Mouse (Mus musculus) limb, embryonic 14.5 days (tissue): ENCODE data around the gene Dmac2. TPM values are rescaled to one million over a fixed set of nuclear protein-coding genes. Genes with fewer than 3 reads are reported as not detected.

Source experiments
- ATAC-seq: fragments of 200-750 bp; cut with Nextera tagmentation; 2 replicates; pipeline ENCODE4 v1.8.0; 2017; ENCODE audit warnings: low read depth, moderate number of reproducible peaks, moderate TSS enrichment; ENCODE audit not compliant: low FRiP score
- DNase-seq: peaks from one replicate; pipeline ENCODE4 v3.0.0-alpha.2; 2015; ENCODE audit warnings: low spot score
- H3K27ac ChIP-seq: fragments of 300-500 bp; sonication (generic); replicated peaks from 2 replicates; pipeline ENCODE4 v1.5.1; 2014; ENCODE audit warnings: low read depth, mild to moderate bottlenecking, low read length, moderate library complexity, mixed read lengths
- H3K27me3 ChIP-seq: fragments of 300-500 bp; sonication (generic); 2 replicates; pipeline ENCODE4 v1.6.1; 2014; ENCODE audit warnings: low read length, mixed read lengths; ENCODE audit not compliant: control insufficient read depth, insufficient read depth
- H3K36me3 ChIP-seq: fragments of 300-500 bp; sonication (generic); 2 replicates; pipeline ENCODE4 v1.6.1; 2014; ENCODE audit warnings: mild to moderate bottlenecking, low read length, moderate library complexity, mixed read lengths; ENCODE audit not compliant: control insufficient read depth, insufficient read depth
- H3K4me1 ChIP-seq: fragments of 300-500 bp; sonication (generic); 2 replicates; pipeline ENCODE4 v1.6.1; 2014; ENCODE audit warnings: antibody characterized with exemption, low read length, mixed read lengths; ENCODE audit not compliant: control insufficient read depth, insufficient read depth
- H3K4me2 ChIP-seq: fragments of 300-500 bp; sonication (generic); replicated peaks from 2 replicates; pipeline ENCODE4 v1.6.1; 2014; ENCODE audit warnings: low read depth, mild to moderate bottlenecking, low read length, moderate library complexity; ENCODE audit not compliant: severe bottlenecking
- H3K4me3 ChIP-seq: fragments of 300-500 bp; sonication (generic); replicated peaks from 2 replicates; pipeline ENCODE4 v1.5.1; 2014; ENCODE audit warnings: low read length
- H3K9ac ChIP-seq: fragments of 300-500 bp; sonication (generic); 2 replicates; pipeline ENCODE4 v1.6.1; 2014; ENCODE audit warnings: mild to moderate bottlenecking, low read depth, low read length, moderate library complexity; ENCODE audit not compliant: severe bottlenecking
- H3K9me3 ChIP-seq: fragments of 300-500 bp; sonication (generic); 2 replicates; pipeline ENCODE4 v1.6.1; 2016; ENCODE audit warnings: low read length; ENCODE audit not compliant: control insufficient read depth
- POLR2A ChIP-seq: fragments of 200-500 bp; IDR thresholded peaks from 2 replicates; pipeline ENCODE4 v1.8.0; 2012; ENCODE audit warnings: inconsistent platforms, mild to moderate bottlenecking, moderate library complexity, borderline replicate concordance; ENCODE audit not compliant: insufficient read depth, insufficient read length; ENCODE audit errors: extremely low read depth
- WGBS: fragments of 180-500 bp; shearing (Covaris S2); extraction: QIAGEN DNeasy Blood & Tissue Kit; methylation state at CpG from one replicate; pipeline ENCODE4 v1.1.7; 2014; 5-methylcytosine and 5-hydroxymethylcytosine counted together
- polyA plus RNA-seq, 2 experiments: library from polyadenylated mRNA; depleted of rRNA in 1 of 2; stranded (reverse) in 1 of 2; unstranded in 1 of 2; fragments of >200 nt; fragmentation: Nextera tagmentation in 1 of 2; extraction: Ambion mirVana in 1 of 2; gene quantifications; 2 replicates each; pipeline versions ENCODE4 v1.2.1 to v1.2.3; 2012 to 2014

Dmac2 gene
- polyA plus RNA-seq, 2 experiments, result 32.7 to 39.7 TPM

GRCm38 (mm10) chr7:25579441-25579840 is 39.8 kb upstream of the Dmac2 start:
- H3K27me3 ChIP-seq, result no peaks in the 10 kb centered on the region
- DNase-seq (no peak), ATAC-seq (no peak)
- H3K9ac ChIP-seq, result no peak overlapping the region
- no peak overlapping the region for H3K27ac ChIP-seq
- TF ChIP-seq POLR2A, result no peak
- no peaks in the 10 kb centered on the region for H3K4me1 ChIP-seq
- H3K9me3 ChIP-seq, result no peaks in the 10 kb centered on the region
- no peak overlapping the region for H3K4me3 ChIP-seq
- H3K36me3 ChIP-seq, result no peaks in the 10 kb centered on the region
- 85% methylated on average over 10 of the region's 10 CpGs for WGBS
- H3K4me2 ChIP-seq, result no peak overlapping the region

DNA sequence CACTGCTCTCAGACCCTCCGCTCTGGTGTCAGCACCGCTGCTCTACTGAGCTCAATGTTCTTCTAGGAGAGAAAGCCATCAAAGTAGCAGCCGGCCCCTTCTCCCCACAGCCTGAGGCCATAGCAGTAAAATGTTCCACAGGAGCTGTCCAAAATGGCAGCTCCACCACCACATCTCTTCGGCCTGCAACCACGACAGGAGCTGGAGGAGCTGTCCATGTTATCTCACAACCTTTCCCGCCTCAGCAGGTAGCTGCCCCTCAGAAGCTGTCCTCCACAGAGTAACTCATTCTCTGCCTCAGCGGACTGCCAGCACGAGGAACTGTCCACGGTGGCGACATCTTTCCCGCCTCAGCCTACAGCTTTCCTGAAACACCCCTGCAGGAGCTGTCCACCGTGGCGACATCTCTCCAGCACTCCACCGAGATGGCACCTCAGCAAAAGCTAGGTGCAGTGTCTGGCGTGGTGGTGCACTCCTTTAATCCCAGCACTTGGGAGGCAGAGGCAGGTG is 36.9 kb upstream of the Dmac2 start:
- ATAC-seq (no peak), DNase-seq (no peak)
- H3K27me3 ChIP-seq, result no peaks in the 10 kb centered on the region
- H3K4me2 ChIP-seq, result no peak overlapping the region
- WGBS, result 88% methylated on average over 15 of the region's 15 CpGs
- no peak overlapping the region for H3K27ac ChIP-seq
- no peaks in the 10 kb centered on the region for H3K36me3 ChIP-seq
- no peaks in the 10 kb centered on the region for H3K9me3 ChIP-seq
- H3K4me3 ChIP-seq, result no peak overlapping the region
- no peak for TF ChIP-seq POLR2A
- no peaks in the 10 kb centered on the region for H3K4me1 ChIP-seq
- no peak overlapping the region for H3K9ac ChIP-seq

DNA sequence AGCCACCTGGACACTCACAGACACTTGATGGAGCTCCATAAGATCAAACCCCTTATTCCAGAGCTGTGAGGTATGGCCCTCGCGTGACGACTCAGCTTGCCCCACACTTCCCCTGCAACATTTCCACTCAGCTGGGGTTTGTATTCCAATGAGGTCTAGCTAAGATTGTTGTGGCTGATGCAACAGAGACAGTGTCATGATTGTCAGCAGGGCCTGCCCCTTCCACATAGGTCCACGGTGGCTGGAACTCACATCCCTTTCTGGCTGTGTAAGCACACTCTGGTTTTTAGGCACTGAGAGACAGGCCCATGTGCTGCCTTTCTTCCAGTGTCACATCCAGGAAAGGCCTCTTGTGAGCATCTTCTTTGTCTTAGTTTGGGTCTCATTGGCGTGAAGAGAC is 34.6 kb upstream of the Dmac2 start:
- Histone ChIP-seq H3K27ac (no peak overlapping the region), H3K27me3 (no peaks in the 10 kb centered on the region), H3K4me2 (no peak overlapping the region), H3K36me3 (no peaks in the 10 kb centered on the region), H3K9me3 (no peaks in the 10 kb centered on the region), H3K4me1 (no peaks in the 10 kb centered on the region), H3K4me3 (no peak overlapping the region), H3K9ac (no peak overlapping the region)
- DNase-seq (no peak), ATAC-seq (no peak)
- TF ChIP-seq POLR2A, result no peak
- 91% methylated on average over 5 of the region's 5 CpGs for WGBS

DNA sequence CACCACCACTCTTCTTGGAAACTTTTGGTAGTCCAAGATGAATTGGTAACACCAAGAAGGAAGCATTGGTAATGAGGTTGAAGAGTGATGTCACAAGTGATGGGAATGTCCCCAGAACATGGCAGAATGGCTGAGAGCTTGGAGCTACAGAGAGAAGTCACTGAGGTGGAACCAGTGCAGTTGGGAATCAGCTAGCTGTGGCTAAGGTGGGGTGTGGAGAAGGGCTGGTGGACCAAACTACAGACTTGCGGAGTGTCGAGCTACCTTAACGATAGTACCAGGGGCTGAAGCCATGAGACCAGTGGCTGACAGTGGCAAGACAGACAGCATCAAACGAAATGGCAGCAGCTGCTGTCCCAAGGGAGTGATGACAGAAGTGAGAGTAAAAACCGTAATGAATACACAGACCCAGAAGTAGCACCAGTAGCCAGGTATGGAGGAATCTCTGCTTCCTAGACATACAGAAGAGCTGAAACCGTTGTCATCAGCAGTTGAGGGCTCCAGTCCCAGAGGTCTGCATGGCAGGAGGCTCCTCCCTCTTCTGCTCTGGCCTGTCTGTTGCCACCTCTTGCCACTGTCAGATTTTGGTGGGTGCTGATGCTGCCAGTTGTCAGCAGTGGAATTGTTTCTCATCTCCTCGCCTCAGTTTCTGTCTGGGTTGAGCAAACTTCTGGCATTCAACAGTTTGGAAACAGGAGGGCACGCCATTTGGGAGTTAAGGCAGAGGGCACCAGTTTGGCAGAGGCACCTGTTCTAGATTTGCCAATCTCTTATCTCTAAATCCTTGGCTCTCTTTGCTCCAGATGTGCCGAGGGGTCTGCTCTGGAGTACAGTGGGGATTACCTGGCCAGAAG is 33.6 kb upstream of the Dmac2 start:
- TF ChIP-seq POLR2A, result no peak
- no peak for ATAC-seq

DNA sequence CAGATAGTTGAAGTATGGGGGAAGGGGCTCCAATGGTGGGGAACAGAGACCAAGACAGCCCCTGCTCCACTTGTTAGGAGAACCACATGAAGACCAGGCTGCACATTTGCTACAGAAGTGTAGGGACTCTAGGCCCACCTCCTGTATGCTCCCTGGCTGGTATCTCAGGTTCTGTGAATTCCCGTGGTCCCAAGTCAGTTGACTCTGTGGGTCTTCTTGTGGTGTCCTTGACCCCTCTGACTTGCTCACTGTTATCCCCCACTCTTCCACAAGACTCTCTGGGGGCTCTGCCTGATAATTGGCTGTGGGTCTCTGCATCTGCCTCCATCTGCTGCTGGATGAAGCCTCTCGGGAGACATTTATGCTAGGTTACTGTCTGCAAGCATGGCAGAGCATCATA is 28.0 kb upstream of the Dmac2 start:
- Histone ChIP-seq H3K27ac (no peak overlapping the region), H3K4me2 (no peak overlapping the region), H3K27me3 (no peaks in the 10 kb centered on the region), H3K9ac (no peak overlapping the region), H3K4me3 (no peak overlapping the region), H3K36me3 (no peaks in the 10 kb centered on the region), H3K4me1 (no peaks in the 10 kb centered on the region), H3K9me3 (no peaks in the 10 kb centered on the region)
- ATAC-seq (no peak), DNase-seq (no peak)
- WGBS, result 91% methylated on average over 2 of the region's 2 CpGs
- no peak for TF ChIP-seq POLR2A

More for the DNA sequence above, 33.6 kb upstream of the Dmac2 start:
- 61% methylated on average over 9 of the region's 9 CpGs for WGBS
- H3K4me2 ChIP-seq, result no peak overlapping the region
- no peak overlapping the region for H3K9ac ChIP-seq
- H3K4me1 ChIP-seq, result no peaks in the 10 kb centered on the region
- no peak overlapping the region for H3K4me3 ChIP-seq
- no peak overlapping the region for H3K27ac ChIP-seq
- no peaks in the 10 kb centered on the region for H3K27me3 ChIP-seq
- H3K36me3 ChIP-seq, result no peaks in the 10 kb centered on the region
- DNase-seq, result no peak
- H3K9me3 ChIP-seq, result no peaks in the 10 kb centered on the region

DNA sequence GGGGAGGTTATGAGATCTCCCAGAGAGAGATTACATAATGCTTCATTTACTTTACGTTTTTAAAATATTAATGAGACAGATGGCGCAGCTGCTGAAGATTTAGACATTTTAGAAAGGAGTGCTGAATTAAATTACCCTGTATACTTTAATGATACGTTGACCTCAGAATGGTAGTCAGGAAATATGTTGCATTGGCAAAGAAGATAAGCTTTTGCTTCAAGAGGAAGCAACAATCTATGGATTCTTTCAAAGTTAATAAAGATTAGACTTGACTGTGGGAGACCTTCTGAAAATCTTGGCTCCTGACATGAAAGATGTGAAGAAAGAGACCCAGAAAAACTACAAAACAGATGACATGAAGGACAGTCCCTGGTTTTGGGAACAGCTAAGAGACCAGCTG is 25.4 kb upstream of the Dmac2 start:
- no peak overlapping the region for H3K27ac ChIP-seq
- no peak for TF ChIP-seq POLR2A
- H3K4me2 ChIP-seq, result no peak overlapping the region

More for the DNA sequence above, 25.4 kb upstream of the Dmac2 start:
- Histone ChIP-seq H3K27me3 (no peaks in the 10 kb centered on the region), H3K9me3 (no peaks in the 10 kb centered on the region), H3K4me3 (no peak overlapping the region), H3K36me3 (no peaks in the 10 kb centered on the region), H3K4me1 (no peaks in the 10 kb centered on the region), H3K9ac (no peak overlapping the region)
- 82% methylated on average over 3 of the region's 3 CpGs for WGBS
- ATAC-seq (no peak), DNase-seq (no peak)
